Mouse (Mus musculus): ENCODE measurements around the gene Rspo4.

Gene Rspo4

DNA sequence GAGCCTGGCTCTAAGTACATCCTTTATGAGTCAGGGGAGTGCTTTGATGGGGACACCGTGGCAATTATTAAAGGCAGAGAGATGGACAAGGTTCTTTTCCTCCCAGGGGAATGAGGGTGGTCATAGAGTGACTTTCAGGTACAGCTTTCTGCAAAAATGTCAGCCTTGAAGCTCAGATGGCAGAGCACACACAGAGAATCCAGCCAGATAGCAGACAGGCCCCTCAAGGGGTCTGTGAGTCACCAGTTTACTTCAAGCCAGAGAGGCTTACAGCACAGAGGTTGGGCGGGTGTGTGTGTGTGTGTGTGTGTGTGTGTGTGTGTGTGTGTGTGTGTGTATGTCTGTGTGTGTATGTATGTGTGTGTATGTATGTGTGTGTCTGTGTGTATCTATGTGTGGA is 64.3 kb downstream of the Rspo4 start:
- in situ Hi-C loops (cut with MboI; ENCODE audit: low pct_unique_long_range_greater_than_20kb in 1 of 2, low sequenced_read_pairs in 2 of 2, unreplicated experiment in 1 of 2) = no loop called here

DNA sequence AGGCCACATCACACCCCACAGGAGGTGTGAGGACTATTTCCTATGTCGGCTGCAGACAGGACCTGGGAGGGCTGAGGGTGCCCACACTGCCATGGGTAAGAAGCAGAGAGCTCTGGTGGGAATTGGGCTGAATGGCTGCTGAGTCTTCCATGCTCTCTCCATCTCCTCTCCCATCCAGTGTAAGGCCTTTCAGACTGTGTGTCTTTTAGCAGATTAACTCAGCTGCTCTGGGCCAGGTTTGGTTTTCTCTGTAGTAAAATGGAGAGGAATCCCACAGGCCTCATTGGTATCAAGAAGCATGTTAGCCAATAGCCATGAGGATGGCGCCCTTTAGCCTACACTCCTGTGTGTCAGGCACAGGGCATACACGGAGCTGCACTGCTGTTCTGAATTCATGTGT is 66.7 kb downstream of the Rspo4 start:
- in situ Hi-C loops (cut with MboI; ENCODE audit: low pct_unique_long_range_greater_than_20kb in 1 of 2, low sequenced_read_pairs in 2 of 2, unreplicated experiment in 1 of 2) = no loop called here

DNA sequence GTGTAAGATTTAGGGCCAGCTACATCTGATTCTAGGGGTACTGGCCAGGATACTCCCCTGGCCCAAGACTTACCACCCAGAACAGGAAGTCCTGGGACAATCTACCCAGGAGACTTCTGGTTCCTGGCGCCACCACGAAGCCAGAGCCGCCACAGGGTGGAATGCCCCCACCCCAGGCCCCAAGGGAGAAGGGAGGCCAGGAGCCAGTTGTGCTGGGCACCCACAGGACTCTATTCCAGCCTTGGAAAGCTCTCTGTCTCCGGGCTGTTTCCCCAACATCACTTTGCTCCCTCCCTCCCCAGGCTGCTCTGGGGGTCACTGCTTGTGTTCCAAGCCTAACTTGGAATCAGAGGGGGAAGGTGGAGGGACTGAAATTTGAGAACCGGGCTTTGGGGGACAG is 67.8 kb downstream of the Rspo4 start:
- in situ Hi-C loops (cut with MboI; ENCODE audit: low pct_unique_long_range_greater_than_20kb in 1 of 2, low sequenced_read_pairs in 2 of 2, unreplicated experiment in 1 of 2) = no loop called here

DNA sequence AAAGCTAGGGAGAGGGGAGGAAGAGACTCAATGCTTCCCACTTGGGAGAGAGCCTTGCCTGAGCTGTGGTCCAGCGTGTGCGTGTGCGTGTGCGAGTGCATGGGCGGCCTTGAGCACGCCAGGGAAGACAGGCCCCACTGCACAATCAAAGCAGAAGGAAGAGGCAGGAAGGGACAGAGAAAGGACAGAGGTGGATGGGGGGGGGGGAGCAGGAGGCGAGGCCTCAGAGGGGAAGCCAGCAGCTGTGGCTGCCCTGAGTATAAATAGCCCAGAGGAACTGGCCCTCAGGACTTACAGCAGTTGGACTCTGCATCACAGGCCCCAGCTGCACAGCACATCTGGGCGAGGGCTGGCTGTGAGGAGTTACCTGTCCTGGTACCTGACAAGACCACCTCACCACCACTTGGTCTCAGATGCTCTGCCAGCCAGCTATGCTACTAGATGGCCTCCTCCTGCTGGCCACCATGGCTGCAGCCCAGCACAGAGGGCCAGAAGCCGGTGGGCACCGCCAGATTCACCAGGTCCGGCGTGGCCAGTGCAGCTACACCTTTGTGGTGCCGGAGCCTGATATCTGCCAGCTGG is 68.3 kb downstream of the Rspo4 start, which contains the start of gene Angpt4:
Angpt4 (plus strand) TSS at position 292 of the 582 bp plus-strand sequence.
- in situ Hi-C loops (cut with MboI; ENCODE audit: low pct_unique_long_range_greater_than_20kb in 1 of 2, low sequenced_read_pairs in 2 of 2, unreplicated experiment in 1 of 2) = no loop called here

DNA sequence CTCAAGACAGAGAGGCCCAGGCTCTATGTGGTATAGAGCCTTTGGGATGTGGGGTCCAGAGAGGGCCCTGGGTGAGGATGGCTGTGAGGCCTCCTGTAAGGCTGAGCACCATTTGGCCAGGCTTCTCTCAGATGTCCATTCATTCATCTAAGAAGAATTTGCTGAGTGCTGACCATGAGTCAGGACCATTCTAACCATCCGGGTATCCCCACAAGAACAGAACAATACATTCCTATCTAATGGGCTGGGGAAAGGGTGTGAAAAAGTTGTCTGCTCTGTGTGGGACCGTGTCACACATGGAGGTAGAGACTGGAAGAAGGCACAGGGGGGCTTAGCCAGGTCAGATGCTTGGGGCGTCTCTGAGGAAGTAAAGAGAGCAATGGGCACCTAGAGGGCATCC is 69.0 kb downstream of the Rspo4 start:
- in situ Hi-C loops (cut with MboI; ENCODE audit: low pct_unique_long_range_greater_than_20kb in 1 of 2, low sequenced_read_pairs in 2 of 2, unreplicated experiment in 1 of 2) = no loop called here

DNA sequence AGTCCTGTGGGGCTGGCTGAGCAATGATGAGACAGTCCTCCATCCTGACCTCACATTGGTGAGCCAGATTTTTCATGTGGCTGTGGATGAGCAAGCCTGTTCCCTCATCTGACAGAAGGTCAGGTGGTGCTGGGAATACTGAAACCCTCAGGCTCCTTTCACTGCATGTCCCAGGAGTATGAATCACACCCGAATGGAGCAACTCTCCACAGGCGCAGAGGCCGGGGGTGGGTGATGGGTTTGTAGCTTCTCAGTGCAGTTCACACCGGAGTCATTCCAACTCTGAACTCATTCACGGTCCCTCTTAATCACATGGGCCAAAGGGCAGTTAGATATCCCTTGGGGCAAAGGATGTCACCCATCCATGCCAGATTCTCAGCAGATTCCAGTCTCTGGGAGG is 71.4 kb downstream of the Rspo4 start:
- in situ Hi-C loops (cut with MboI; ENCODE audit: low pct_unique_long_range_greater_than_20kb in 1 of 2, low sequenced_read_pairs in 2 of 2, unreplicated experiment in 1 of 2) = no loop called here

DNA sequence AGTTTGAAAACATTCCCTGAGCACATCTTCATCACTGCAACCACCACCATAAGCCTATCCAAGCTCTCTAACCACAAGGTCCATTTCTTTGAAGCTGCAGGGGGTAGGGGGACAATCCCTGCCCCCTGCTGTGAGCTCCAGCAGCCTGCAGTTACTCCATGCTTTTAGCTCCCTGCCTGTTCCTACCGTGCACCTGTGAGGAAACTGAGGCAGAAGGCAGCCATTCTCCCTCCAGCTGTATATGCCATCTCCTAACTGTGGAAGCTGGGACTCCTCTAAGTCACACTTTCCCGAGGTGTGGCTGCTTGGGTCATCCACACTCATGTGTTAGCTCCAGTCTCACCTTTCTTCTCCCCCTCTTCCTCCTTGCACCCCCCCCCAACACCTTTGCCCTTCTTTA is 72.4 kb downstream of the Rspo4 start:
- in situ Hi-C loops (cut with MboI; ENCODE audit: low pct_unique_long_range_greater_than_20kb in 1 of 2, low sequenced_read_pairs in 2 of 2, unreplicated experiment in 1 of 2) = no loop called here

DNA sequence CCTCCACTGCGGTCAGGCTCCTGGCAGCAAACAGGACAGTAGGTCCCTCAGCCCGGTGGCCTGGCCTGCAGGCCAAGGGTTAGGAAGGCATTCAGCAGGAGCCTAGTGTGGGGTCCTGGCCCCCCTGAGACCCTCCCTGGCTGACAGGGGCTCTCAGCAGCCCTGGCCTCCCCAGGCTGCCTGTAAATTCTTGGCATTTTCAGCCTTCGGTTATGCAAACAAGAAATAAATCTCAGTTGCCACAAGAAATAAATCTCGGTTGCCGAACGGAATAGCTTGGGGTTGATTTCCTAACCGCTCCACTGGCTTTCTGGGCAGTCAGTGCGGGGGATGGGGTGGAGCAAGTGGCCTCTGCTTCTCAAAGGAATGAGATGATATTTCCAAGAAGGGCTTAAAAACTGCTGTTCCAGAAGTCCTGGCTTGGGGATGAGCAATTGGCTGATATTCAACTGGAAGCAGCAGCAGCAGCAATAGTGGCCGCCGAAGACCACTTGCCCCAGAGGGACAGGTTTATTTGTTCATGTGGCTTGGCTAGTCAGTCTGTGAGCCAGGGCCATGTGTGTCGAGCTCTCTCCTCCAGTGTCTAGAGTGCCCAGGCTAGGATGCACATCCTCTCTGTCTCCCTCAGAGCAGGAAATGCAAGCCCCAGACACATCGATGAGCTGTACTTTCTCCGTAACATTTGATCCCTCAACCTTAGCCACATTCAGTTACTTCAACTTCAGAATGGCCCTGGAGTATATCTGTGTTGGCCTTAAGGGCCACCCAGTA is 73.5 kb downstream of the Rspo4 start:
- in situ Hi-C loops (cut with MboI; ENCODE audit: low pct_unique_long_range_greater_than_20kb in 1 of 2, low sequenced_read_pairs in 2 of 2, unreplicated experiment in 1 of 2) = no loop called here

DNA sequence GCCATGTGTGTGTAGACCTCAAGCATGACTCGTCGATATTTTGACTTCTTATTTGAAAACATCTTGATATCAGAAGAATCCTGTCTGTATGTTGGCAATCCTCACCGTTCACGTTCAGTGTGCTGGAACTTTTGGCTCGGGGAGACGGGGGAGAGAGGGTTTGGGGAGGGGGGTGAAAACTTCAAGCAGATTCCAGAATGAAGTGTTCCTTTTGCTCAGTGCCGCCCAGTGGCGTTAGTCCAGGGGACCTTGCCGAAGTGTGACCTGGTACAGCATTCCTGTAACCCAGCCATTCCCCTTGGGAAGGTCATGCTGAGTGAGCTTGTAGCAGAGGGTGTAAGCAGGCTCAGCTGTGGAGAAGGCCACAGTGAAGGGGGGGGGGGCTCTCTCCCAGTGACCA is 76.4 kb downstream of the Rspo4 start:
- in situ Hi-C loops (cut with MboI; ENCODE audit: low pct_unique_long_range_greater_than_20kb in 1 of 2, low sequenced_read_pairs in 2 of 2, unreplicated experiment in 1 of 2) = no loop called here

DNA sequence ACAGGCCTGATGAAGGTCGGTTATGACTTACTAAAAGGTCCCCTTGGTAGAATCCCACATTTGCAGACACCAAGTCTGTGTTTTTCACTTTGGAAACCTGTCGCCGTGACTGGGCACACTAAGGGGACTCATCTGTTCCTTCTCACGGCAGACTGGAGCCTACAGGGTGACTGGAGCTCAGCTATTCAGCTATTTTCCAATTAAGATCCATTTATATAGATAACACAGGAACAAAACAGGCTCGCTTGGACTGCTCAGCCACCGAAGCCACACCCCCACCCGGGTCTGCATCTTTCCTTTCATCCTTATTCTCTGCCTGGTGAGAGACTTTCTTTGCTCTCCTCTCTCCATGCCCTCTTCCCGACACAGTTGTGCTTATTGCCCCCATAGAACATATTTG is 78.3 kb downstream of the Rspo4 start:
- in situ Hi-C loops (cut with MboI; ENCODE audit: low pct_unique_long_range_greater_than_20kb in 1 of 2, low sequenced_read_pairs in 2 of 2, unreplicated experiment in 1 of 2) = no loop called here

DNA sequence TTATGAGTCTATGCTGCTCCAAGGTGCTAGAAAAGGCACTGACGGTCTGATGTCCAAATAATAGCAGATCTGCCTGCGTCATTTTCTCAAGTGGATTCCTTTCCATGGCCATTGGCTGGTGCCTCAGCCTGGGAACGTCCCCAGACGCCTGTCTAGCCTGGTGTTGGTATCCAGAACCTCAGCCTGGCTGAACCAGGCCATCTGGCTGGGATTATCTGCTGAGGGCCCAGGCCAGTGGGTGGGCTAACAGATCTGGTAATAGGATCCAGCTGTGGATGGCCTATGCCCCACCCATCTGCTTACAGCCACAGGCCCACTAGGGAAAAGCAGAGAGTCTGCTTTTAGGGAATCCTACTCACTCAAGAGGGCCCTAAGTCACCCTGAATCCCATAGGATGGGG is 78.9 kb downstream of the Rspo4 start:
- in situ Hi-C loops (cut with MboI; ENCODE audit: low pct_unique_long_range_greater_than_20kb in 1 of 2, low sequenced_read_pairs in 2 of 2, unreplicated experiment in 1 of 2) = no loop called here

Data from mouse embryonic stem cell (cell line).